Mouse (Mus musculus): ENCODE measurements around the gene Mkln1. TPM values are rescaled to one million over a fixed set of nuclear protein-coding genes. Genes with fewer than 3 reads are reported as not detected.

Gene Mkln1
- polyA plus RNA-seq, 1 experiment from 2014 or later: 210 TPM

GRCm38 (mm10) chr6:31384794-31385193, 13.7 kb upstream of the Mkln1 start:
- DNase-seq (ENCODE audit: low spot score): no peak
- no peaks in the 10 kb centered on the region for H3K36me3 ChIP-seq
- H3K27ac ChIP-seq: no peak overlapping the region
- 62% methylated on average over 5 of the region's 5 CpGs for WGBS
- no peaks in the 10 kb centered on the region for H3K9me3 ChIP-seq
- peaks cover 8% of the 10 kb centered on the region for H3K4me1 ChIP-seq
- H3K4me3 ChIP-seq: no peak overlapping the region
- H3K27me3 ChIP-seq (ENCODE audit: insufficient read depth, poor library complexity, severe bottlenecking): no peaks in the 10 kb centered on the region

- Histone ChIP-seq H3K4me1 (peaks cover 15% of the 10 kb centered on the region), H3K4me3 (no peak overlapping the region), H3K36me3 (no peaks in the 10 kb centered on the region), H3K27ac (no peak overlapping the region), H3K9me3 (no peaks in the 10 kb centered on the region), H3K27me3 (ENCODE audit: insufficient read depth, poor library complexity, severe bottlenecking) (no peaks in the 10 kb centered on the region)
- 90% methylated on average over 10 of the region's 10 CpGs for WGBS
- no peak for DNase-seq (ENCODE audit: low spot score)
These were observed 13.0 kb upstream of the Mkln1 start for GRCm38 (mm10) chr6:31385281-31386145.

DNA sequence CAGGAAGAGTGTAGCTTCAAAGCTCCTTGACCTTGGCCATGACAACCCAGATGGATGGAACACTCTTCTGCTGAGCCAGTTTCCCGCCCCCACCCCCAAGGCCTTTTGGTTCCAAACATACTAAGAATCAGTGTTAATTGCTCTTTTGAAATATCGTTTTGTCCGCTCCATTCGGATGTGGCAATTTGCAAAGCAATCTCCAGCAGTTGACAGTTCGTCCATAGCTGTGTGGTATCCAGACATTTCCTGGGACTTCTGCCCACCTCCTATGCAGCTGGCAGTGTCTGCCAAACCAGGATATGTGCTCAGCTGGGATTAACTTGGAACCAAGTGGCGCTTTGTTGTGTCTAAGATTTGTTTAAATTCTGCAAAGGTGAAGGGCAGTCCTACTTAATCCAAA, 8.8 kb upstream of the Mkln1 start:
- Histone ChIP-seq H3K27ac (no peak overlapping the region), H3K4me3 (no peak overlapping the region), H3K4me1 (peaks cover 17% of the 10 kb centered on the region), H3K27me3 (ENCODE audit: insufficient read depth, poor library complexity, severe bottlenecking) (no peaks in the 10 kb centered on the region), H3K9me3 (no peaks in the 10 kb centered on the region), H3K36me3 (no peaks in the 10 kb centered on the region)
- 83% methylated on average over 6 of the region's 6 CpGs for WGBS
- no peak for DNase-seq (ENCODE audit: low spot score)

DNA sequence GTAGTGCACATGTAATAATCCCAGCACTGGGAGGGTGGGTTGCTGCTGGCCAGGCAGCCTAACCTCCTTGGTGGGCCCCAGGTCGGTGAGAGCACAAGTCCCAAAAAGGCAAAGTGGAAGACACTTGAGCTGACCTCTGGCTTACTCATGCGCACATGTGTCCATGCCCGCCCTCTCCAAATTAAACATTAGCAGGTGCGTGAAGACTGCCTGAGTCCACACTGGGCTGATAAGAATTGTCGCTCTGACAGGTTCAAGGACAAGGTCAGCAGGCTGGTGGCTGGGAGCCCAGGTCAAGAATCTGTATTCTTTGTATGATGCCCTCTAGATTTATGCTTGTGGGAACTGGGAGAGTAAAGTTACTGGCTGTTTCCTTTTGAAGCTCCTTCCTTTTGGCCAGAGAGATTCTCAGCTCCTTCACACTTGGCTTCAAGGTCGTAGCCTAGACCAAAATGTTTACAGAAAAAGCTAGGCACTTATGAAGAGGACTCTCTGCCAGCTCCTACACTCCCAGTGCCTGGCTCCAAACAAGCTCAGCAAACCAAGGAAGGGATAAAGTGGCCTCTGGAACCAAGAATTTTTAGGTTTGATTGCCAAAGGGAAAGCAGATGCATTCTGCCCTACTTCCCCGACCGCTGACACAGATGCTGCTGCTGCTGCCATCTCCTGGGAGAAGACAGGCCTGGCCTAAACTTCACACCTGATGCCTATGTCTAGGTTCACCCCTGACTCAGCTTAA, 8.1 kb upstream of the Mkln1 start:
- WGBS: 46% methylated on average over 8 of the region's 8 CpGs
- Histone ChIP-seq H3K27me3 (ENCODE audit: insufficient read depth, poor library complexity, severe bottlenecking) (no peaks in the 10 kb centered on the region), H3K4me3 (no peak overlapping the region), H3K27ac (peak overlapping the region; percentile 83), H3K4me1 (peaks cover 13% of the 10 kb centered on the region), H3K36me3 (no peaks in the 10 kb centered on the region), H3K9me3 (no peaks in the 10 kb centered on the region)
- DNase-seq (ENCODE audit: low spot score): no peak

DNA sequence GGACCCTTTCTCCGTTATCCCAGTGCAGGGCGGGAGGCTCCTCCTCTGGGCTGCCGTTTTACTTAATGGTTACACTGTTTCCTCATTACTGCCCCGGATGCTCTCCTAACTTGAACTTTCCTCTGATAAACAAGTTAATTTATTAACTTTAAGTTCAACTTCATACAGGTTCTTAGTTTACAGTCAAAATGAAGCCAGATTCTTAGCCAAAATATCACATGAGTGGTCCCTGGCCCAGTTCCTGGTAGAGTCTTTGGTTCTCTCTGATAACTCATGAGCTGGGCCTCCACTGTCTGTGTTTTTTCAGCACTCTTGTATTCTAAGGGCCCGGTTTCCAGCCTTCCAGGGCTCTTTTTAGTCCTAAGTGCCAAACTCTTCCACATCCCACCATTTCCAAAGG, 5.7 kb upstream of the Mkln1 start:
- H3K36me3 ChIP-seq: no peaks in the 10 kb centered on the region
- no peak overlapping the region for H3K4me3 ChIP-seq
- no peak for DNase-seq (ENCODE audit: low spot score)
- 86% methylated on average over 5 of the region's 5 CpGs for WGBS
- H3K9me3 ChIP-seq: no peaks in the 10 kb centered on the region
- peaks cover 19% of the 10 kb centered on the region for H3K4me1 ChIP-seq
- no peak overlapping the region for H3K27ac ChIP-seq
- no peaks in the 10 kb centered on the region for H3K27me3 ChIP-seq (ENCODE audit: insufficient read depth, poor library complexity, severe bottlenecking)

GRCm38 (mm10) chr6:31396118-31396517, 2.4 kb upstream of the Mkln1 start:
- Histone ChIP-seq H3K4me1 (peaks cover 29% of the 10 kb centered on the region), H3K4me3 (no peak overlapping the region), H3K9me3 (no peaks in the 10 kb centered on the region), H3K36me3 (no peaks in the 10 kb centered on the region), H3K27me3 (ENCODE audit: insufficient read depth, poor library complexity, severe bottlenecking) (no peaks in the 10 kb centered on the region), H3K27ac (no peak overlapping the region)
- WGBS: 59% methylated on average over 4 of the region's 4 CpGs
- DNase-seq (ENCODE audit: low spot score): no peak

GRCm38 (mm10) chr6:31397308-31397707, 1.2 kb upstream of the Mkln1 start:
- H3K27ac ChIP-seq: no peak overlapping the region
- no peak for DNase-seq (ENCODE audit: low spot score)
- H3K4me1 ChIP-seq: peaks cover 38% of the 10 kb centered on the region
- H3K36me3 ChIP-seq: no peaks in the 10 kb centered on the region
- H3K4me3 ChIP-seq: no peak overlapping the region
- H3K27me3 ChIP-seq (ENCODE audit: insufficient read depth, poor library complexity, severe bottlenecking): no peaks in the 10 kb centered on the region
- no peaks in the 10 kb centered on the region for H3K9me3 ChIP-seq

DNA sequence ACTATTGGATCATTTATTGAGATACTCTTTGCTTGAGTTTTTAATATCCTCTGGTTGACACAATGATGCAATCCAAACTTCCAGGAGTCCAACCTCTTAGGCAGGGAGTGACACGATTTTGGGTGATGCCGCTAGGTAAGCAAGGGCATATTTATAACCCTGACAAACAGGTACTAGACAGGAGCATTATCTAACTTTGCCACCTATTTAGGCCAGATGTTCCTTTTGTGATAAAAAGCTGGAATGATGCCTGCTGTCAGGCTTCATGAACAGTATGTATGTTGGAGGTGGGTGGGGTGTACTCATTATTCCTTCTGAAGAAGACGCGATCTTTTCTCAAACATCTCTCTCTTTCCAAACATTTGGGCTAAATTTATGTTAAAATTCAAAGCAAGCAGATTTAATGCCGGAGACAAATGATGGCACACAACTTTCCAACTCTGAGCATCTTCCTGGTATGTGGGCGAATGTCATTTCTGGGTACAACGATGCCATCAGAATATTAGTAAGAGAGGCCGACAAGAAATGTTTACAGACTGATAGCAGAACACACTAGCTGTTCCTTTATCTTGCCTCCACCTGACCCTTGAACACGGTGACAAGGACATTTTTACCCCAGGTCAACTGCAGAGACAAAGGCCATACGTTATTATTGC, 632 bp upstream of the Mkln1 start:
- 51% methylated on average over 10 of the region's 10 CpGs for WGBS
- Histone ChIP-seq H3K4me3 (peak overlapping the region; percentile 99), H3K9me3 (no peaks in the 10 kb centered on the region), H3K27ac (peak overlapping the region; percentile 99), H3K36me3 (no peaks in the 10 kb centered on the region), H3K27me3 (ENCODE audit: insufficient read depth, poor library complexity, severe bottlenecking) (no peaks in the 10 kb centered on the region), H3K4me1 (peaks cover 41% of the 10 kb centered on the region)
- no peak for DNase-seq (ENCODE audit: low spot score)

GRCm38 (mm10) chr6:31399206-31399549, 643 bp downstream of the Mkln1 start:
- no peaks in the 10 kb centered on the region for H3K36me3 ChIP-seq
- H3K4me1 ChIP-seq: peaks cover 42% of the 10 kb centered on the region
- no peaks in the 10 kb centered on the region for H3K9me3 ChIP-seq
- DNase-seq (ENCODE audit: low spot score): no peak
- H3K4me3 ChIP-seq: peak overlapping the region; percentile 99
- WGBS: under 1% methylated on average over 28 of the region's 28 CpGs
- no peaks in the 10 kb centered on the region for H3K27me3 ChIP-seq (ENCODE audit: insufficient read depth, poor library complexity, severe bottlenecking)
- H3K27ac ChIP-seq: peak overlapping the region; percentile 99

DNA sequence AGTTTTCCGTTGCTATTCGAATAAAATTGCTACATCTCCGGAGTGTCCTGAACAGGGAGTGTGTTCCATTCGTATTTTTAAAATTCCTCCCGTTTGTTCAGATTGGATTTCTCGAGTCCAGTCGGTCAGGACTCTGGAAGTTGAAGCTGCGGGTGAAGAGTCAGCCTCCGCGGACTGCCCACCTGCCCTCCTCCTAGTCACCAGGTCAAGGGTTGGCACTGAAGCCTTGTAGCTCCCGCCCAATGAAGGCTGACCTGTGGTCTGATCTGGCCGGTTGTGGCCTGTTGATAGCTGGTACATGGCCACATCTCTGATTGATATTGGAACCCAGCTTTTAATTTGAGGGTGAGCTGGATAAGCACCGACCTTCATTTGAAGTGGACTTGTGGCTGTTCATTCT, 1.0 kb downstream of the Mkln1 start:
- peak overlapping the region; percentile 99 for H3K27ac ChIP-seq
- DNase-seq (ENCODE audit: low spot score): no peak

GRCm38 (mm10) chr6:31411017-31411416, 12.5 kb downstream of the Mkln1 start:
- no peak for DNase-seq (ENCODE audit: low spot score)
- Histone ChIP-seq H3K27ac (no peak overlapping the region), H3K9me3 (no peaks in the 10 kb centered on the region), H3K4me3 (no peak overlapping the region), H3K36me3 (no peaks in the 10 kb centered on the region), H3K27me3 (ENCODE audit: insufficient read depth, poor library complexity, severe bottlenecking) (no peaks in the 10 kb centered on the region), H3K4me1 (peaks cover 26% of the 10 kb centered on the region)
- 85% methylated on average over 1 of the region's 1 CpGs for WGBS

More for the DNA sequence above, 1.0 kb downstream of the Mkln1 start:
- WGBS: 2% methylated on average over 13 of the region's 13 CpGs
- peak overlapping the region; percentile 99 for H3K4me3 ChIP-seq
- no peaks in the 10 kb centered on the region for H3K9me3 ChIP-seq
- H3K27me3 ChIP-seq (ENCODE audit: insufficient read depth, poor library complexity, severe bottlenecking): no peaks in the 10 kb centered on the region
- peaks cover 46% of the 10 kb centered on the region for H3K4me1 ChIP-seq
- H3K36me3 ChIP-seq: no peaks in the 10 kb centered on the region

DNA sequence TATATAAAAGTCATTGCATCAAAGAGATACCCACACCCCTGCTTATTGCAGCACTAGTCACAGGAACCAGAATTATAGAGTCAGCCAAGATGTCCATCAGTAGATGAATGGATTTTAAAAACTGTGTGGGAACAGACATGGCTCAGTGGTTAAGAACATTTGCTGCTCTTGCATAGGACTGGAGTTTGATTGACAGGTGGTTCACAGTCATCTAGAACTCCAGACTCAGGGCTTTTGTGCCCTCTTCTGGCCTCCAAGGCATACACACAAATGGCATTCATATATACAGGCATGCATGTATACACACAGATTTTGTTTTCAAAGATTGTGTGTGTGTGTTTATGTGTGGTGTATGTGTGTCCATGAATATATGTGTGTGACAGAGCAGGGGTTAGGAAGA, 14.0 kb downstream of the Mkln1 start:
- H3K9me3 ChIP-seq: no peaks in the 10 kb centered on the region
- no peaks in the 10 kb centered on the region for H3K36me3 ChIP-seq
- H3K27me3 ChIP-seq (ENCODE audit: insufficient read depth, poor library complexity, severe bottlenecking): no peaks in the 10 kb centered on the region
- H3K4me1 ChIP-seq: peaks cover 17% of the 10 kb centered on the region
- no peak overlapping the region for H3K27ac ChIP-seq
- DNase-seq (ENCODE audit: low spot score): no peak
- no peak overlapping the region for H3K4me3 ChIP-seq

DNA sequence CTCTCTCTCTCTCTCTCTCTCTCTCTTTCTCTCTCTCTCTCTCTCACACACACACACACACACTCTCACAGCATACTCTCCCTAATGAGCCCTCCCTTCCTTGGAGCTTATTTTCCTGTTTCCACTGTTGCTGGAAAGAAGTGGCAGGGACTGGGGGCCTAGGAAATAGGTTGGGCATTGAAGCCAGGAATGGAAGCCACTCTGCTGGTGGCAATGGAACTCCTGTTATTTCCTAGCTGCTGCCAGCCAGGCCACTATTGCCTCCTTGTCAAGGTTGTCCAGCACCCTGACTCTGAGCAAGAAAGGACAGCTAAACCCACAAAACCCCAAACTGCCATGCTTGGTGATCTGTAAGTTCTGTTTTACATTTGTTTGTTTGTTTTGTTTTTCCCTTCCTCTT, 15.0 kb downstream of the Mkln1 start:
- Histone ChIP-seq H3K27me3 (ENCODE audit: insufficient read depth, poor library complexity, severe bottlenecking) (no peaks in the 10 kb centered on the region), H3K4me3 (no peak overlapping the region), H3K9me3 (no peaks in the 10 kb centered on the region), H3K27ac (no peak overlapping the region), H3K36me3 (no peaks in the 10 kb centered on the region), H3K4me1 (peaks cover 14% of the 10 kb centered on the region)
- no peak for DNase-seq (ENCODE audit: low spot score)
